Mouse (Mus musculus) stomach, postnatal 0 days (tissue): ENCODE data around the gene Trmt44.

Experiments
- CTCF ChIP-seq: IDR thresholded peaks from 2 replicates; pipeline ENCODE4 v1.5.1; 2016; ENCODE audit warnings: antibody characterized with exemption, low read depth, mild to moderate bottlenecking, moderate library complexity
- EP300 ChIP-seq: optimal IDR thresholded peaks from 2 replicates; pipeline ENCODE3; 2016; ENCODE audit warnings: antibody characterized with exemption

- TF ChIP-seq CTCF (no peak), EP300 (no peak)
These were observed 35.1 kb upstream of the Trmt44 start for GRCm38 (mm10) chr5:35609971-35610370.
